8 mouse cellular contexts compared by ENCODE assay signal in genomic region chr5:24328813-24329211, GRCm38 (mm10). TPM values are rescaled to one million over a fixed set of nuclear protein-coding genes. Genes with fewer than 3 reads are reported as not detected.
DNase-seq lines count a peak whose midpoint lies in the region; ATAC-seq and TF ChIP-seq lines count a peak whose summit lies in the region.

No protein-coding gene starts in this region.

- intact Hi-C loops in gastrocnemius, adult 2 months (cut with DNase I) = no loop called here

- H3K27me3 ChIP-seq in midbrain, embryonic 11.5 days (ENCODE audit: control insufficient read depth, insufficient read depth, low read length) = peaks cover 2% of the 10 kb centered on the region; the same call in 1 of the 2 replicates

- no peaks in the 10 kb centered on the region for H3K9me3 ChIP-seq in midbrain, embryonic 11.5 days (ENCODE audit: control insufficient read depth, low read length)

- no peak for DNase-seq in gastrocnemius, adult 2 months
- DNase-seq in gastrocnemius, postnatal 4 days (ENCODE audit: low spot score in 2 of 2) = no peak
- peak; percentile 47 for DNase-seq in cerebellum, adult 8-10 months
- DNase-seq in heart, postnatal 4 days = peak; percentile 57
- no peak for DNase-seq in midbrain, embryonic 11.5 days (ENCODE audit: low spot score, missing footprints)
- no peak for DNase-seq in layer of hippocampus, adult 8-10 months (ENCODE audit: low spot score in 2 of 2)
- no peak for DNase-seq in embryo, embryonic 10.5 days (ENCODE audit: low spot score)

- peak overlapping the region; percentile 67 for H3K9ac ChIP-seq in midbrain, embryonic 11.5 days (ENCODE audit: low read length)

- peak overlapping the region; percentile 76 for H3K27ac ChIP-seq in gastrocnemius, adult 2 months
- H3K27ac ChIP-seq in midbrain, embryonic 11.5 days (ENCODE audit: low read depth, low read length) = no peak overlapping the region

- ATAC-seq in midbrain, embryonic 11.5 days (ENCODE audit: low FRiP score) = no peak
- no peak for ATAC-seq in activated CD4-positive, CD25-positive, alpha-beta regulatory T cell, adult 4 months

- H3K4me1 ChIP-seq in midbrain, embryonic 11.5 days (ENCODE audit: control insufficient read depth, insufficient read depth, low read length) = peaks cover 17% of the 10 kb centered on the region

- TF ChIP-seq CTCF in gastrocnemius, adult 2 months (IDR thresholded peaks at IDR 0.05) = no peak

- peak overlapping the region; percentile 73 for H3K4me3 ChIP-seq in gastrocnemius, adult 2 months
- peak overlapping the region; percentile 13; the same call in 1 of the 2 replicates for H3K4me3 ChIP-seq in midbrain, embryonic 11.5 days (ENCODE audit: low read depth, low read length)

- 84% methylated on average over 6 of the region's 6 CpGs for WGBS in midbrain, embryonic 11.5 days

- peaks cover 8% of the 10 kb centered on the region; the same call in 1 of the 2 replicates for H3K36me3 ChIP-seq in midbrain, embryonic 11.5 days (ENCODE audit: control insufficient read depth, insufficient read depth, low read length)

- peak overlapping the region; percentile 46 for H3K4me2 ChIP-seq in midbrain, embryonic 11.5 days

RNA-seq across cellular contexts. Expression of gene Kcnh2, which starts 22.6 kb away (rescaled TPM):
- total RNA-seq in gastrocnemius, adult 2 months (2021) = 1 to 10 TPM; 1.4 to 2.2 TPM
- 10 to 100 TPM; 22.4 to 24.6 TPM for total RNA-seq in gastrocnemius, postnatal 4 days (2021)
- 100 to 1,000 TPM; 108 to 118 TPM for total RNA-seq in heart, postnatal 4 days (2021)
- 12.5 and 16.2 TPM in 2 replicates for polyA plus RNA-seq in midbrain, embryonic 11.5 days (2014; fragmentation: Nextera tagmentation; extraction: Ambion mirVana)
- 10 to 100 TPM; 20.4 to 26.8 (median 21.9) TPM for total RNA-seq in layer of hippocampus, adult 8-10 months (2022)
- under 1 TPM; 0.16 to 0.24 TPM for polyA plus RNA-seq in activated CD4-positive, CD25-positive, alpha-beta regulatory T cell, adult 4 months (2017; shearing (Covaris generic))

RNA-seq across cellular contexts. Expression of gene Nos3, which starts 35.8 kb away (rescaled TPM):
- total RNA-seq in gastrocnemius, adult 2 months (2021) = 1 to 10 TPM; 5.0 to 7.1 TPM
- total RNA-seq in gastrocnemius, postnatal 4 days (2021) = 10 to 100 TPM; 10.4 to 11.7 TPM
- 10 to 100 TPM; 39.5 to 40.6 TPM for total RNA-seq in heart, postnatal 4 days (2021)
- 4.9 and 5.5 TPM in 2 replicates for polyA plus RNA-seq in midbrain, embryonic 11.5 days (2014; fragmentation: Nextera tagmentation; extraction: Ambion mirVana)
- 1 to 10 TPM; 6.6 to 9.0 (median 7.6) TPM for total RNA-seq in layer of hippocampus, adult 8-10 months (2022)
- under 1 TPM in 1 of 2 experiments, not detected in 1; 0.42 TPM for polyA plus RNA-seq in activated CD4-positive, CD25-positive, alpha-beta regulatory T cell, adult 4 months (2017; shearing (Covaris generic))

Comparison
In these comparisons a context has a peak if more than half of its experiments do, and no peak if none do; other contexts are left out.
1. RNA of gene Kcnh2, which starts 22.6 kb away (total RNA-seq): 108 to 118 TPM in heart, postnatal 4 days, 22.4 to 24.6 TPM in gastrocnemius, postnatal 4 days and 20.4 to 26.8 TPM in layer of hippocampus, adult 8-10 months; 1.4 to 2.2 TPM in gastrocnemius, adult 2 months; every median in the first group is over 4 times any median in the second.
2. DNase-seq: peak in cerebellum, adult 8-10 months (single experiment) and heart, postnatal 4 days (single experiment); none in gastrocnemius, adult 2 months (single experiment), gastrocnemius, postnatal 4 days (0 of 2), midbrain, embryonic 11.5 days (single experiment), layer of hippocampus, adult 8-10 months (0 of 2) and embryo, embryonic 10.5 days (single experiment).